ENCODE assay signal across 8 mouse cellular contexts in the genomic region with DNA sequence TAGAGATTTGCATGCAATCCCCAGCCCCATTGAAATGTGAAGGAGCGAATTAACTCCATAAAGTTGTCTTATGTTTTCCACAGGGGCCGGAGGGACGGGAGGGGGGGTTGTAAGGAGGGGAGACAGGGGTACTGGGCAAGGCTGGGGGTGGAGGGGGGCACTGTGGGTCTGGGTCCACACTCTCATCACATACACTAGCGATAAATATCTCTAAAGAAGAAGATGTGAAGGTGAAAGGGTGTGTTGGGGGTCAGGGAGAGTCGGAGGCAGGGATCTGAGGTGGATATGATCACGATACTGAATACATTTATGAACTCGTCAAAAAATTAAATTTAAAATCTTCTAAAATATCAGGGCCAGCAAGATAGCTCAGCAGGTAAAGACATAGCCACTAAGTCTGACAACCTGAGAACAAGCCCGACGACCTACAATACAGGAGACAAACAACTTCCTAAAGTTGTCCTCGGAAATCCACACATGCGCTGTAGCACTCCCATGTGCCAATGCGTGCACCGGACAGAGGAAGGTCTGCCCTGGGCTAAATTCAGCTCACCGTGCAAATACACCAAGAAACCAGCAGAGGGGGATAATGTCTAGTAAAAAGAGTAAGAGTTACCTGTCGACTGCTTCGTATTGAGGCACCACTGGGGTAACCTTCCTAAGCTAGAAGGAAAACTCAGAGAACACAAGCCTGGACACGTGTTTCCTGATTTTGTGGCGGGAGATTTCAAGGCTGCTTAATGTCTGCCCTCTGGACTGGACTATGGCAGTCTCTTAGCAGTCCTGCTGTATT.
A peak's percentile ranks its signal among the peaks of the same experiment; 100 is the strongest.
DNase-seq lines count a peak whose midpoint lies in the region; ATAC-seq lines count a peak whose summit lies in the region.

No protein-coding gene starts in this region.

- peak; percentile 89 for ATAC-seq in embryonic facial prominence, embryonic 15.5 days (ENCODE audit: insufficient number of reproducible peaks, low FRiP score, low TSS enrichment, low read depth)
- peak; percentile 97 for ATAC-seq in kidney, embryonic 15.5 days (replicated peaks; ENCODE audit: low FRiP score)
- ATAC-seq in monocyte, adult 5-6 weeks (replicated peaks; ENCODE audit: insufficient number of reproducible peaks, low FRiP score, low TSS enrichment, poor library complexity, severe bottlenecking): peak; percentile 88

- H3K4me1 ChIP-seq in embryonic facial prominence, embryonic 15.5 days: no peaks in the 10 kb centered on the region
- H3K4me1 ChIP-seq in heart, embryonic 10.5 days: peaks cover 10% of the 10 kb centered on the region; the same call in 1 of the 2 replicates
- H3K4me1 ChIP-seq in kidney, embryonic 15.5 days: peaks cover 9% of the 10 kb centered on the region

- peak; percentile 91 for DNase-seq in A20 (ENCODE audit: low read depth, low spot score)
- peak; percentile 26 to 61 for DNase-seq in adrenal gland, postnatal 4 days (ENCODE audit: low spot score in 2 of 2)
- DNase-seq in heart, embryonic 10.5 days (ENCODE audit: low spot score): peak; percentile 91
- peak; percentile 74 for DNase-seq in liver
- peak; percentile 68 to 76 for DNase-seq in spleen, postnatal 4 days (ENCODE audit: low spot score in 2 of 2)

- H3K9me3 ChIP-seq in embryonic facial prominence, embryonic 15.5 days (replicated peaks): no peaks in the 10 kb centered on the region
- H3K9me3 ChIP-seq in heart, embryonic 10.5 days: no peaks in the 10 kb centered on the region
- H3K9me3 ChIP-seq in kidney, embryonic 15.5 days (replicated peaks): no peaks in the 10 kb centered on the region

- H3K36me3 ChIP-seq in embryonic facial prominence, embryonic 15.5 days: no peaks in the 10 kb centered on the region
- H3K36me3 ChIP-seq in heart, embryonic 10.5 days: no peaks in the 10 kb centered on the region
- no peaks in the 10 kb centered on the region for H3K36me3 ChIP-seq in kidney, embryonic 15.5 days

- WGBS in embryonic facial prominence, embryonic 15.5 days: 5% methylated on average over 18 of the region's 18 CpGs
- 6% methylated on average over 18 of the region's 18 CpGs for WGBS in heart, embryonic 10.5 days
- 3% methylated on average over 18 of the region's 18 CpGs for WGBS in kidney, embryonic 15.5 days

- H3K27ac ChIP-seq in embryonic facial prominence, embryonic 15.5 days (replicated peaks): no peak overlapping the region
- H3K27ac ChIP-seq in heart, embryonic 10.5 days: peak overlapping the region; percentile 88
- H3K27ac ChIP-seq in kidney, embryonic 15.5 days: no peak overlapping the region

- no peaks in the 10 kb centered on the region for H3K27me3 ChIP-seq in embryonic facial prominence, embryonic 15.5 days
- H3K27me3 ChIP-seq in heart, embryonic 10.5 days (ENCODE audit: insufficient read depth, poor library complexity, severe bottlenecking): no peaks in the 10 kb centered on the region
- H3K27me3 ChIP-seq in kidney, embryonic 15.5 days: peaks cover 4% of the 10 kb centered on the region; the same call in 1 of the 2 replicates

- H3K4me3 ChIP-seq in embryonic facial prominence, embryonic 15.5 days (replicated peaks): peak overlapping the region; percentile 45
- H3K4me3 ChIP-seq in heart, embryonic 10.5 days: peak overlapping the region; percentile 57
- H3K4me3 ChIP-seq in kidney, embryonic 15.5 days (replicated peaks): peak overlapping the region; percentile 47

- H3K9ac ChIP-seq in embryonic facial prominence, embryonic 15.5 days: peak overlapping the region; percentile 12; the same call in 1 of the 2 replicates
- peak overlapping the region; percentile 36; the same call in 1 of the 2 replicates for H3K9ac ChIP-seq in kidney, embryonic 15.5 days

- peak overlapping the region; percentile 57 for H3K4me2 ChIP-seq in embryonic facial prominence, embryonic 15.5 days (replicated peaks)
- peak overlapping the region; percentile 68 for H3K4me2 ChIP-seq in kidney, embryonic 15.5 days
